ENCODE assay signal across 11 mouse cellular contexts in genomic region chr4:119274627-119275026, GRCm38 (mm10). TPM values are rescaled to one million over a fixed set of nuclear protein-coding genes. Genes with fewer than 3 reads are reported as not detected.
DNase-seq lines count a peak whose midpoint lies in the region; ATAC-seq and TF ChIP-seq lines count a peak whose summit lies in the region.
"Had no signal": no experiment of that assay in that cellular context is flagged by ENCODE, and none has a peak within 500 bp of the region (broad histone marks: within the 10 kb centered on the region; RNA-seq: fewer than 3 reads in every experiment).

No protein-coding gene starts in this region.

- H3K9me3 ChIP-seq in heart, embryonic 13.5 days, result no peaks in the 10 kb centered on the region
- no peaks in the 10 kb centered on the region for H3K9me3 ChIP-seq in liver, embryonic 15.5 days (replicated peaks)
- H3K9me3 ChIP-seq in stomach, postnatal 0 days (ENCODE audit: control insufficient read depth, low read length), result no peaks in the 10 kb centered on the region
- H3K9me3 ChIP-seq: embryonic facial prominence, embryonic 15.5 days had no signal

- H3K4me3 ChIP-seq in heart, embryonic 13.5 days, result no peak overlapping the region
- H3K4me3 ChIP-seq in liver, embryonic 15.5 days (replicated peaks), result no peak overlapping the region
- H3K4me3 ChIP-seq in stomach, postnatal 0 days (ENCODE audit: low read depth, low read length), result no peak overlapping the region
- H3K4me3 ChIP-seq: embryonic facial prominence, embryonic 15.5 days had no signal

- H3K4me2 ChIP-seq in heart, embryonic 13.5 days, result no peak overlapping the region
- H3K4me2 ChIP-seq in liver, embryonic 15.5 days, result no peak overlapping the region
- H3K4me2 ChIP-seq in stomach, postnatal 0 days (replicated peaks; ENCODE audit: low read depth), result no peak overlapping the region
- H3K4me2 ChIP-seq: embryonic facial prominence, embryonic 15.5 days had no signal

- H3K27ac ChIP-seq in heart, embryonic 13.5 days (replicated peaks), result peak overlapping the region; percentile 79
- H3K27ac ChIP-seq in liver, embryonic 15.5 days (replicated peaks), result 0 out of 2 replicates have a peak overlapping the region, but pooled peaks have one; percentile 12
- peak overlapping the region; percentile 74; the same call in 1 of the 2 replicates for H3K27ac ChIP-seq in stomach, postnatal 0 days (replicated peaks)
- H3K27ac ChIP-seq: embryonic facial prominence, embryonic 15.5 days had no signal

- H3K27me3 ChIP-seq in heart, embryonic 13.5 days (replicated peaks), result no peaks in the 10 kb centered on the region
- no peaks in the 10 kb centered on the region for H3K27me3 ChIP-seq in liver, embryonic 15.5 days
- no peaks in the 10 kb centered on the region for H3K27me3 ChIP-seq in stomach, postnatal 0 days (ENCODE audit: control insufficient read depth, insufficient read depth, low read length)
- H3K27me3 ChIP-seq: embryonic facial prominence, embryonic 15.5 days had no signal

- no peak for TF ChIP-seq EP300 in stomach, postnatal 0 days (optimal IDR thresholded peaks at IDR 0.05)

- WGBS in heart, embryonic 13.5 days, result 77% methylated on average over 1 of the region's 1 CpGs
- WGBS in liver, embryonic 15.5 days (ENCODE audit: insufficient replicate concordance), result 61% methylated on average over 1 of the region's 1 CpGs
- WGBS in stomach, postnatal 0 days, result 76% methylated on average over 1 of the region's 1 CpGs

- H3K4me1 ChIP-seq in heart, embryonic 13.5 days, result peaks cover 6% of the 10 kb centered on the region; the same call in 1 of the 2 replicates
- H3K4me1 ChIP-seq in liver, embryonic 15.5 days (replicated peaks), result peaks cover 3% of the 10 kb centered on the region; the same call in 1 of the 2 replicates
- no peaks in the 10 kb centered on the region for H3K4me1 ChIP-seq in stomach, postnatal 0 days (replicated peaks; ENCODE audit: control insufficient read depth, insufficient read depth)
- H3K4me1 ChIP-seq: embryonic facial prominence, embryonic 15.5 days had no signal

- no peak overlapping the region for H3K9ac ChIP-seq in heart, embryonic 13.5 days
- no peak overlapping the region for H3K9ac ChIP-seq in liver, embryonic 15.5 days
- no peak overlapping the region for H3K9ac ChIP-seq in stomach, postnatal 0 days (ENCODE audit: low read length)
- H3K9ac ChIP-seq: embryonic facial prominence, embryonic 15.5 days had no signal

- peak; percentile 22 for DNase-seq in testis, postnatal 10 days (ENCODE audit: low spot score)
- DNase-seq in testis, postnatal 14 days (ENCODE audit: low spot score), result no peak
- no peak for DNase-seq in stomach, postnatal 0 days (ENCODE audit: low spot score)
- no peak for DNase-seq in retina, postnatal 1 day
- no peak for DNase-seq in spleen, adult 12 weeks (ENCODE audit: low spot score)
- DNase-seq: cerebellum, adult 8-10 months had no signal

- peaks cover 97% of the 10 kb centered on the region for H3K36me3 ChIP-seq in heart, embryonic 13.5 days
- H3K36me3 ChIP-seq in liver, embryonic 15.5 days (replicated peaks), result peaks cover 87% of the 10 kb centered on the region
- peaks cover 10% of the 10 kb centered on the region; the same call in 1 of the 2 replicates for H3K36me3 ChIP-seq in stomach, postnatal 0 days (ENCODE audit: control insufficient read depth, insufficient read depth, low read length)

- TF ChIP-seq CTCF in stomach, postnatal 0 days (IDR thresholded peaks at IDR 0.05; ENCODE audit: low read depth), result no peak

- ATAC-seq in heart, embryonic 13.5 days (ENCODE audit: extremely low read depth, insufficient number of reproducible peaks, low FRiP score, low TSS enrichment), result no peak
- ATAC-seq in liver, embryonic 15.5 days (ENCODE audit: insufficient read depth), result no peak
- ATAC-seq in stomach, postnatal 0 days (ENCODE audit: low FRiP score, low TSS enrichment), result peak; percentile 78
- ATAC-seq in granulocyte monocyte progenitor cell, adult 5-6 weeks (replicated peaks; ENCODE audit: poor library complexity, severe bottlenecking), result no peak

RNA-seq across cellular contexts. Expression of gene Cldn19, which starts 19.4 kb away (rescaled TPM):
- polyA plus RNA-seq in heart, embryonic 13.5 days (2015; fragmentation: Nextera tagmentation; extraction: Ambion mirVana), result not detected in 2 replicates
- not detected in 2 replicates for polyA plus RNA-seq in liver, embryonic 15.5 days (2015; fragmentation: Nextera tagmentation; extraction: Ambion mirVana)
- 0.07 TPM in 1 of 2 replicates, not detected in the other for polyA plus RNA-seq in stomach, postnatal 0 days (2015; fragmentation: Nextera tagmentation; extraction: Ambion mirVana)
- not detected in 2 replicates for total RNA-seq in granulocyte monocyte progenitor cell, adult 5-6 weeks (2014; fragmentation: Nextera tagmentation)
- total RNA-seq in granulocyte monocyte progenitor cell, adult 5-6 weeks (2017), result not detected in 2 replicates
- polyA plus RNA-seq: neural tube, embryonic 11.5 days had no signal

RNA-seq across cellular contexts. Expression of gene Ybx1, which starts 19.8 kb away (rescaled TPM):
- 536 TPM in 2 replicates for polyA plus RNA-seq in heart, embryonic 13.5 days (2015; fragmentation: Nextera tagmentation; extraction: Ambion mirVana)
- polyA plus RNA-seq in liver, embryonic 15.5 days (2015; fragmentation: Nextera tagmentation; extraction: Ambion mirVana), result 219 and 221 TPM in 2 replicates
- 330 and 339 TPM in 2 replicates for polyA plus RNA-seq in stomach, postnatal 0 days (2015; fragmentation: Nextera tagmentation; extraction: Ambion mirVana)
- 1,162 and 1,300 TPM in 2 replicates for total RNA-seq in granulocyte monocyte progenitor cell, adult 5-6 weeks (2014; fragmentation: Nextera tagmentation)
- total RNA-seq in granulocyte monocyte progenitor cell, adult 5-6 weeks (2017), result 1,625 and 1,634 TPM in 2 replicates

RNA-seq across cellular contexts. Expression of gene P3h1, which starts 41.9 kb away (rescaled TPM):
- polyA plus RNA-seq in heart, embryonic 13.5 days (2015; fragmentation: Nextera tagmentation; extraction: Ambion mirVana), result 32.7 and 35.5 TPM in 2 replicates
- polyA plus RNA-seq in liver, embryonic 15.5 days (2015; fragmentation: Nextera tagmentation; extraction: Ambion mirVana), result 8.0 and 9.2 TPM in 2 replicates
- 17.0 and 19.7 TPM in 2 replicates for polyA plus RNA-seq in stomach, postnatal 0 days (2015; fragmentation: Nextera tagmentation; extraction: Ambion mirVana)
- 14.0 and 14.7 TPM in 2 replicates for total RNA-seq in granulocyte monocyte progenitor cell, adult 5-6 weeks (2014; fragmentation: Nextera tagmentation)
- 14.7 and 15.9 TPM in 2 replicates for total RNA-seq in granulocyte monocyte progenitor cell, adult 5-6 weeks (2017)

RNA-seq across cellular contexts. Expression of gene AU022252, which starts 42.1 kb away (rescaled TPM):
- 26.4 and 27.3 TPM in 2 replicates for polyA plus RNA-seq in heart, embryonic 13.5 days (2015; fragmentation: Nextera tagmentation; extraction: Ambion mirVana)
- 11.4 and 11.5 TPM in 2 replicates for polyA plus RNA-seq in liver, embryonic 15.5 days (2015; fragmentation: Nextera tagmentation; extraction: Ambion mirVana)
- 15.6 and 16.9 TPM in 2 replicates for polyA plus RNA-seq in stomach, postnatal 0 days (2015; fragmentation: Nextera tagmentation; extraction: Ambion mirVana)
- 5.3 and 11.2 TPM in 2 replicates for total RNA-seq in granulocyte monocyte progenitor cell, adult 5-6 weeks (2014; fragmentation: Nextera tagmentation)
- total RNA-seq in granulocyte monocyte progenitor cell, adult 5-6 weeks (2017), result 9.3 and 23.6 TPM in 2 replicates

RNA-seq across cellular contexts. Expression of gene Ppih, which starts 45.7 kb away (rescaled TPM):
- 50.7 and 60.6 TPM in 2 replicates for polyA plus RNA-seq in heart, embryonic 13.5 days (2015; fragmentation: Nextera tagmentation; extraction: Ambion mirVana)
- 44.8 and 53.9 TPM in 2 replicates for polyA plus RNA-seq in liver, embryonic 15.5 days (2015; fragmentation: Nextera tagmentation; extraction: Ambion mirVana)
- 42.0 and 44.7 TPM in 2 replicates for polyA plus RNA-seq in stomach, postnatal 0 days (2015; fragmentation: Nextera tagmentation; extraction: Ambion mirVana)
- 107 and 136 TPM in 2 replicates for total RNA-seq in granulocyte monocyte progenitor cell, adult 5-6 weeks (2014; fragmentation: Nextera tagmentation)
- 163 and 172 TPM in 2 replicates for total RNA-seq in granulocyte monocyte progenitor cell, adult 5-6 weeks (2017)

Comparison
In these comparisons a context has a peak if more than half of its experiments do, and no peak if none do; other contexts are left out.
1. H3K27ac ChIP-seq: peak in every context shown above with its lines; median percentile 79 in heart, embryonic 13.5 days; 74 in stomach, postnatal 0 days; 12 in liver, embryonic 15.5 days.